Mouse (Mus musculus) spleen, embryonic (tissue): Measurements from ENCODE around the gene Abtb1.

Experiments used
- CTCF ChIA-PET: fragments of 350-600 bp; sonication (Branson Sonifier 250); formaldehyde crosslinking; loops from one replicate; lab custom pipeline; 2022; lab: Charles Lee

Abtb1 gene

DNA sequence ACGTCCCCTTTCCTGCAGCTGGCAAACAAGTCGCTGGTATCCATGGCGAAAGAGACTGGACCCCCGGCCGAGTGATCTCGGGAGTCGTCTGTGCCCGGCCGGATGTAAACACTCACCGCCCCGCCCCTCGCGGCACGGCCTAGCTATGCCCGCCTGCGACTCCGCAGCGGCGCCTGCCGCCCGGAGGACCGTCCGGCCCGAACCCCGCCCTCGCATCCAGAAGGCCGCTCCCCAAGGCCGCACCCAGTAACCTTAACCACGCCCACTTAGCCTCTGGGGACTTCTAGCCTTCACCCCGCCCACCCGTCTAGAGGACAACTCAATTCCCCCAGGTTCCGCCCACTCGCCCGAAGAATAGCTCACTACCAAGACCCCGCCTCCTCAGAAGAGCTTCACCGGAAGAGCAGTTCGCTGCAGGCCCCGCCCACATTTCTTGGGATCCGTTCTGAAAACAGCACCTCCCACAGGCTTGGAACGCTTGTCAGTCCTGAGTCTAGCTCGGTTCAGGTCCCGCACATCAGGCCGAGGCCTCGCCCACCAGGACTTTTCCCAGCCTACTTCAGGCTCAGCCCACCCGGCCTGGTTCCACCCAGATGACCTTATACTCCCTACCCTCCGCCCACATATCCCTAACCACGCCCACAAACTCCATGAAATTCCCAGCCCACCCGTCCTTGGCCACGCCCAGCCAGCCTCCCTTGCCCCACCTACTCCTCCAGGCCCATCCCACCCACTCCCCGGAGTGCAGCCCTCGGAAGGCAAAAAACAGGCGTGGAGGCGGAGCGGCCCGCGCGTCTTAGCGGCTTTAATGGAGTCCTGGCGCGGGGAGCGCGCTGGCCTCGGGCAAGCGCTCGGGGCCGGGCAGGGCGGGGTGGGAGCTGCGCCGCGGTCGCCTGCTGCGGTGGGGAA is at the start of gene Abtb1:
Gene Abtb1 (minus strand): TSS at position 204 of the 909 bp plus-strand sequence.
- CTCF ChIA-PET, result no interaction called here

DNA sequence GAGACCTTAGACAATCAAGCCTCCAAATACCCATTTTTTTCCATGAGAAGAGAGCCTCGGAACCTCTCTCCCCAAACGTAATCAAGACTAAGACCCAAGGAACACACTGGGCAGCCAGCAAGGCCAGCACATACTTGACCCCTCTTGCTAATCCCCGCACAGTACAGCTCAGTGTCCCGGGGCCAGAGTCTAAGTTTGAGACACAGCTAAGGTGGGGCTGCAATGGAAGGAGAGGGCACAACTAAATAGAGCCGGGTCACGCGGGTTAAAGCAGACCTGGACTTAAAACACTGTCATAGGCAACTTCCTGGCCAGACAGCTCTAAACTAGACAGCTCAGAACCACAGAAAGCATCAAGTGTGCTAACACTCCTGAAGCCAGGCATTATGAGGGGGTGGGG is 49.0 kb upstream of the Abtb1 start:
- CTCF ChIA-PET, result no interaction called here

DNA sequence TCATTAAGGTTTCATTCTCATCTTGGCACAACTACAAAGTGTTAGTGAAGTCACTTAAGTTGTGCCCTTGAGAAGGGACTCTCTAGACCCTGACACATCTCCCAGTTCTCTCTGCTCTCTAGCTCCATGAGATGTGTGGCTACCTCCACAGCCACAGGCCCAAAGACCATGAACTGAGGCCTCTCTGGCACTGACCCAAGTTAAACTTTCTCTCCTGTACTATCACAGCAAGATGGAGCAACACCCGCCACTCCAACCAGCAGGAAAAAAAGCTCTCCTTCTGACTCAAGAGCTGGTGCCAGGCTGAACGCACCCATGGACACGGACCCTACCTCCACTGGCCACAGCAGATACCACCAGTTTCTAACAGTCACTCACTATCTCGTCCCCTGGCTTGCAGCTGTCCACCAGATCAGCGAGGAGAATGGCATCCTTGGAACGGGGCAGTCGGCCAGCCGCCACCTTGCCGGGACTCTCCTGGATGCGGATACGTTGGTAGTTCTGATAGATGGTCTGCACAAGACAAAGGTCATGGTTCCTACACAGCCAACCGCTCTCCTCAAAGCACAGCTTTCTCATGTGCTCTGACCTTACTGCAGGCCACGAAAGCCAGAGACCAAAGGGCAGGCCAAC is 47.7 kb upstream of the Abtb1 start:
- CTCF ChIA-PET, result no interaction called here

DNA sequence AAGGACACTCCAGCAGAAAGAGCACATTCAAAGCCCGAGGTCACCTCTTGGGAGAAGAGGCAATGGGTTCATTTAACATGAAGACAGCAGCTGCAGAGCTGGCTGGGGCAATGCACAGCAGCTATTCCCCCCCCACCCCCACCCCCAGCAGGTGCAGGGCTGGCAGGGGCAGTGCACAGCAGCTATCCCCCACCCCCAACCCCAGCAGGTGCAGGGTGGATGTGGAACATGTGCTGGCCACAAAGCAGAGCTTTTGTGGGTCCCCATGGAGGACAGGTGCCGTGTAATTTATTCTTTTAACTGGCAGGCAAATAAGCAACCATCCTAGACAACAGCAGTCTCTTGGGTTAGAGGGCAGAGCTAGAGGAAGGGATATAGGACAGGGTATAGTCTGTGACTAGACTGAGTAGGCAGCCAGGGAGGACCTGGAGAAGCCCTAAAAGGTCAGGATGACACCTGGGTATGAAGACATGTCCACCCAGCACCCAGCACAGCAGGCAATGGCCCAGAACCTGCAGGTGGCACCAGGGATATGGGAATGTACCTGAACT is 44.7 kb upstream of the Abtb1 start:
- CTCF ChIA-PET, result no interaction called here

DNA sequence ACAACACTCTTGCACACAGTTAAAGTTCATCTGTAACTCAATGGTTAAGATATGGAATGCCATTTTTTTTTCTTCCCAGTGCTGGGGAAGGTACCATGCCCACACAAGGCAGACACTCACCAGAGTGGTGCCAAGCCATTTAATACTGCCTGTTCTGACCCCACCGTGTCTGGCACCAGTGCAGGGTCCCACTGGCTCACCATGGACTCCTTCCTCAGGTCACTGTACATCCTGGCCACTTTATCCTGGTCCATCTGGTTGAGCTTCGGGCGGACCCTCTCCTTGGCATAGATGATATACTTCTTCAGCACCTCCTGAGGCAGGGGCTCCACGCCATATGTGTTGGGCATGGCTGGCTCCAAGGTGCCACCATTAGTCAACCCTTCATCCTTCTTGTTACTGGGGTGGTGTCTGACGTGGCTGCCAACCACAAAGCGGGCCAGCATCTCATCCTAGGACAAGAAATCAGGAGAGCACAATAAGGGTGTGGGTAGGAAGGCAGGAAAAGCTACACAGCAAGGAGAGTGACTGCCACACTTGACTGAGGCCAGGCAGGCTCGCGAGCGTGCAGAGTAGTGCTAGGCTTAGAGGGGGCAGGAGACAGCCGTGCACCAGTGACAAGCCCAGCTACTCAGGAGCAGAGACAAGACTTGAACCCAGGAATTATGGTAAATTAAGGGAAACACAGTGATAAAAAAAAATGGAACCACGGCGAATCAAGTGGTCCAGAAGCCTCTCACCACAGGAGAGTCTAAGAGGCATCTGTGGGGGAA is 44.0 kb upstream of the Abtb1 start:
- CTCF ChIA-PET, result no interaction called here

DNA sequence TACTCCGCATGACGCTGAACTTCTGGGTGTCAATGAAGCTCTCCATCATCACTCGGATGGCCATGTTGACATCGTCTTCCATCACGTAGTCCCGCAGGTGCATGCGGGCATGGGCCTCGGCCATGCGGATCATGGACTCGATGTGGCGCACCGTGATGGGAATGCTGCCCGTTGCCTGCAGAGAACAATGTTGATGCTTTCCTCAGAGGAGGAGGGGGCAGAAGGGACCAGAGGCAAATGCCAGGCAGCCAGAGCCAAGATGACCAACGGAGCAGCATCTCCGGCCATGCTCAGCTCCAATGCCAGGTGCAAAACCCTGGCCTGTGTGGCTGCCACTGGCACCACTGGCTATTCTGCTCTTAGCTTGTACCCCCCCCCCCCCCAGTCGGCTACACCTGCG is 42.9 kb upstream of the Abtb1 start:
- CTCF ChIA-PET, result interaction anchor here (0.8 kb wide), 1 partner anchor 22 kb away, joined by 3 read pairs; no protein-coding TSS in a partner anchor

DNA sequence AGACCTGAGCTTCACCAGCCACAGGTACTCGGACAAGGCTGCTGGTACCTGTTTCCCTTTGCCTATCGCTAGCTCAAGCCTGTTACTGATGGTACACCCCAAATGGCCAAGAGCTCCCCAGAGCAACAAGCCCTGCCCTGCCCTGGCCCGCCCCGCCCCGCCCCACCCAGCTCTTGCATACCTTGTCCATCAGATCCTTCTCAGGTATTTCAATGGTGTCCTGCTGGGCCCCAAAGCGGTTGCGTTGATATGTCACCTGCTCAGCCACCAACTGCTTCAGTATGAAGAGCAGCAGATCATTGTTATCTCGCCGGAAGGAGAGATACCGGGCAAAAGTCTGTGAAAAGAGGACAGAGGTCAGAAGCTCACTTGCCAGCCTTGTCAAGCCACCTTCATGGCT is 42.4 kb upstream of the Abtb1 start:
- CTCF ChIA-PET, result interaction anchor here (0.8 kb wide), 1 partner anchor 22 kb away, joined by 3 read pairs; no protein-coding TSS in a partner anchor

DNA sequence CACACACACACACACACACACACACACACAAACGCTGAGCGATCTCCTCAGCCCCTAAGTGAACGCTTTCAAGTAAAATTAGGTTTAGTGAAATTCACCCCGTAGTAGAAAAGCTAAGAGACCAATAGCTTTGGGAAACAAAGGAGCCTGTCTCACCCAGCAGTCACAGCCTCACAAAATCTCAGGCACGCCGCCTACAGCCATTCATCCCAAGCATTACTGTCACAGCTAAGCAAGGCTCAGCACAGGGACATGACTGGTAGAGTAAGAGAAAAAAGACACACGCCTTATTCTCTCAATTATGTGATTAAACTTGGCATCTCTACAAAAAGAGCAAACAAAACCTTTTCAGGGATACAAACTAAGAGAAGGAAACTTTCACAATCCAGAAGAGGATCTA is 39.5 kb upstream of the Abtb1 start:
- CTCF ChIA-PET, result interaction anchor here (0.6 kb wide), 1 partner anchor 1517 kb away, joined by 4 read pairs; no protein-coding TSS in a partner anchor

DNA sequence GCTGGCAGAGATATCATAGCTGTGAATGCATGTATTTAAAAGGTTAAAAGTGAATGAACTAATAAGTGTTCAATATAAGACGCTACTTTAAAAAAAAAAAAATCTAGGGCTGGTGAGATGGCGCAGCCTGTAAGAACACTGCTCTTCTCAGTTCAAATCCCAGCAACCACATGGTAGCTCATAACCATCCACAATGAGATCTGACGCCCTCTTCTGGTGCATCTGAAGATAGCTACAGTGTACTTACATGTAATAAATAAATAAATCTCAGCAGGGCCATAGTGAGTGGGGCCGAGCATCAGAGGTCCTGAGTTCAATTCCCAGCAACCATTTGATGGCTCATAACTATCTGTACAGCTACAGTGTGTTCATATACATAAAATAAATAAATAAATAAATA is 37.7 kb upstream of the Abtb1 start:
- CTCF ChIA-PET, result no interaction called here

DNA sequence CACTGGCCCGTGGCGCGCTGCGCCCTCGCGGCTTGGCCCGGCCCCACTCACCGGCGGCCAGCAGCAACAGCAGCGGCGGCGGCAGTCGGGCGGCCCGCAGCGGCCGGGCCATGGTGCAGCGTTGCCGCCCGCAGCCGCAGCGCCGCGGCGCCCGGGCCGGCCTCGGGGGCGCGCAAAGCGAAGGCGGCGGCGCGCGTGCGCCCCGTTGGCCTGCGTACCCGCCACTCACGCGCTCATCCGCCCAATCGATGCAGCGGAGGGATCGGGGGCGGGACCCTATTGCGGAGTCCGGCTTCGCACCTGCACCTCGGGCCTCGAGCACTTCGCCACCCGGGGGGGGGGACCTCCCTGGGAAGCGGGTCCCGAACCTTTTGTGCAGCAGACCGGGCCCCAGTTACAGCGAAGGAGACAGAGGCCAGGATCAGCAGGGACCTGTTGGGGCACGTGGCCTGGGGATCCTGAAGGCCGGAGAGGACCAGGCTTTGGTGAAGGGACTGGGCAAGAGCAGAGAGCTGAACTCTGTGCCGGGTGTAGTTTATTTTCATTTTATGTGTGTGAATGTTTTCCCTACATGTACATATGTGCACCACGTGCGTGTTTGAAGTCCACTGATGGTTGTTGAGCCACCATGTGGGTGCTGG is 33.2 kb upstream of the Abtb1 start, which contains the start of gene Podxl2:
Gene Podxl2 (minus strand): TSS at position 177 of the 641 bp plus-strand sequence.
- CTCF ChIA-PET, result no interaction called here

DNA sequence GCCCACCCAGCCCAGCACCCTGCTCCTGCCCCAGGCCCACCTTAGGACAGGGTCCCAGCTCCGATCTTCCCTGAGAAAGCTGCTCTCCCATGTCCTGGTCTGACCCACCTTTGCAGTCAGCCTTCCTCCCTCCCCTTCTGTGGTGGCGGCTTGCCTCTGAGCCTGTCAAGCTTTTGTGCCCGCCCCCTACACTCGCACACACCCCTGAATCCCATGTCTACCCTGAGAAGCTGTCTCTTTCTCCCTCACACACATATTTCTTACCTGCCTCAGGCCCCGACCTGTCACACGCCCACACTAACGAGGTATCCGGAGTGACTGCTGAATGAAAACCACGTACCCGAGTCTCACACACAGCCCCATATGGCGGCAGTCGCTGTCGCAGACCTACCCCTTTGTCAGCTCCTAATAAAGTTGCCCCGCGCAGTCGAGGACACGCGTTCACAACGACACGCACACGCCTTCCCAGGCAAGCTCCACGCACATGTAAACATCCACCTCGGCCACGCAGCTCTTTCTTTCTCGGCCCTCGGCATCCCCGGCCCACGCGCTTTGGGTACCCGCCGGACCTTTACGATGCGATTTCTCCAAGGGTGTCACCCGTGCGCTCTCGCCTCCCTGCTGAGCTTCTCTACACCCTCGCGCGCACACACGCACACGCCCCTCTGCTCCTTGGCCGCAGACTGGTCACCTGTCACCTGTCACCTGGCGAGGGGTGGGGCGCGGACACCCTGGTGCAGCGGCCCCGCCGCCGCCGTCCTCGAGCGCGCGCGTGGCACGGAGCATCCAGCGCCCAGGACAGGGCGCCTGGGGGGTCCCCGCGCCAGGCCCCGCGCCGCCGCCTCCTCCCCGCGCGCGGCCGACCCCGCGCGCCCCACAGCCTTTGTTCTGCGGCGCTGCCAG is 32.4 kb upstream of the Abtb1 start:
- CTCF ChIA-PET, result no interaction called here

DNA sequence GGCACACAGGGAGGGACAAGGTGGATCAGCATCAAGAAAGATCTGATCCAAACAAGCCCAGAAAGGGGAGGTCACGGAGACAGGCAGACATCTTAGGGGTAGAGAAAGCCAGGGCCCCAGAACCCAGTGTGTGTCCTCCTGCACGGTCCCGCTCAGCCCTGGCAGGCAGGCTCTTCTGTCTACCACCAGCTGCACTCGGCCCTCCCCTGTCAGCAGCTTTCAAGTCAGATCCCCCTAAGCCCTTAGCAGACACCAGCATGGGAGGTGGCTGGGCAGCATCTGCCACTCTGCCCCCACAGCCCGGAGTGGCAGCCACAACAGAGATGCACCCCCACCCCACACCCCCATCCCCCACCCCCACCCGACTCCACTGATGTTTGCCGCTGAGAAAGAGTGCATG is 31.0 kb upstream of the Abtb1 start:
- CTCF ChIA-PET, result no interaction called here

DNA sequence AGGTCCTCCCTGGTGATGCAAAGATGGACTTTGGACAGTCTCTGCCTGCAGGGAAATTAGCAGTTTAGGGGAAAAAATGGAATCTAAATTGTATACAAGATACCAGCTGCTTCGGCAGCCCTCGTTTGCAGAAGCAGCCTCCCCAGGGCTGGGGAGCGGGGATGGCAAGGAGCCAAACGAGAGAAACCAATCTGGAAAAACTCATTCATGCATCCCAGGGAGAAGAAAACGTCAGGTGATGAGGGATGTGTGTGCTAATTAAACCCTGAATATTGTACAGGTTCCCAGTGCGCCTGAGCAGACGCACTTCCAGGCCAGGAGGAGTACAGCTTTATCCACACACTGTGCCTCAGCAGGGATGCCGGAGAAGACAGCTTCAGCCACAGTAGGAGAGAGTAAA is 29.8 kb upstream of the Abtb1 start:
- CTCF ChIA-PET, result no interaction called here

DNA sequence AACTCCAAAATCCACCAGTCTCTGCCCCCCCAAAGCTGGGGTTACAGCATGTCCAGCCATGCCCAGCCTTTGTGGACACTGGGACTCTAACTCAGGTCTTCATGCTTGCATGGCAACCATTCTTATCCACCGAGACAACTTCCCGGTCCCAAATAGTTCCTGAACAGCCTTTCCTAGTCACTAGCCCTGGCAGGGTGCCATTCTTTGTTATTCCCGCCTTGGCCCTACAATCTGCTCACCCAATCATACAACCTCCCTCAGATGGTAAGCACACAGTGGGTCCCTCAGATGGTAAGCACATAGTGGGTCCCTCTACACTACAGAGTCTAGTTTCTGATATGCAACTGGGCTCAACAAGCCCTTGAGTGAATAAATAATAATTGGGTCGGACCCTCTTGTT is 28.8 kb upstream of the Abtb1 start:
- CTCF ChIA-PET, result no interaction called here

DNA sequence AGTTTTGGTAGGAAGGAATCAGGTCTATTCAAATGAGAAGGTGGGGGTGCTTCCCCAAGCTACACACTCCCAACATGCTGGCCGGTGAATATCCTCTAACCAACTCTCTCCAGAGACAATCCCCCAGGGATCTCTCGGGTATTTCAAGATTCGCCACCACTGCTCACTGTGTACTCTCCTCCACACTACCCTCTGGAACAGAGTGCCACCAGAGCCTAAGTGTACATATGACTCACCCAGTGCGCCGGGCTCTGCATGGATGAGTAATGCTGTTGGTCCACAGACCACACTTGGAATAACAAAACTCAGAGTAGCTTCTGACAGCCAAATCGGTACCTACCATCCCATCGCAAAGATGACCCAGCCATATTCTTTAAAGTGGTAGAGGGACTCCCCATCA is 27.7 kb upstream of the Abtb1 start:
- CTCF ChIA-PET, result no interaction called here

DNA sequence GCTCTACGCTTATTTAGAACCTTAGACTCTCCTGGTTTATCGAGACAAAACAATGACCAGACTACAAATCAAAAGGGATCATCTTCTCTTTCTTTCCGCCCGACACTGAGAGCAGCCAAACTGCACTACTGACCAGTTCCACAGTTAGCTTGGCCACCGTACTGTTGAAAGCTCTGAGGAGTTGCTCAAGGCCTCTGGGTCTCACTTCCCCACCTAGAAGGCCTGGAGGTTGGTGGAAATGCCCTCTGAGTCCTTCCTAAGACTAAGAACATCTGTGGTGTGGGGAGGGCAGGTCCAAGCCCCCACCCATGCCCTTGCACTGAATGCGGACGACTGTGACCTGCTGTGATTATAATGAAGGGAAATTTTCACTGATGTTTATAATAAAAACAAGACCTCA is 23.9 kb upstream of the Abtb1 start:
- CTCF ChIA-PET, result no interaction called here

DNA sequence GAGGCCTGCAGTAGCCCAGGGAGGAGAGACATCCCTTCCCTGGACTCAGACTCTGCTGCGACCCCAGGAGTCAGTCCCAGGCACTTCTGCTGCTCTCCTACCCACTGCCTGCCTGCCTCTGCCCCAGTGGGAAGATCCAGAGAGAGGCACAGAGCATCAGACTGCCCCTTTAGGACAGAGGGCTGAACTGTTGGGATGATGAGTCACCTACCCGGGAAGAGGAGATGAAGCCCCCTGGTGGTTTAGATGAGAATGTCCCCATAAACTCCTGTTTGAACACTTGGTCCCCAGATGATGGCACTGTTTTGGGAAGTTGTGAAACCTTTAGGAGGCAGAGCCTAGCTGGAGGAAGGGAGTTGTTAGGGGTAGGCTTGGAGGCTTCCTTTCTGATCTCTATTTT is 19.1 kb upstream of the Abtb1 start:
- CTCF ChIA-PET, result no interaction called here

DNA sequence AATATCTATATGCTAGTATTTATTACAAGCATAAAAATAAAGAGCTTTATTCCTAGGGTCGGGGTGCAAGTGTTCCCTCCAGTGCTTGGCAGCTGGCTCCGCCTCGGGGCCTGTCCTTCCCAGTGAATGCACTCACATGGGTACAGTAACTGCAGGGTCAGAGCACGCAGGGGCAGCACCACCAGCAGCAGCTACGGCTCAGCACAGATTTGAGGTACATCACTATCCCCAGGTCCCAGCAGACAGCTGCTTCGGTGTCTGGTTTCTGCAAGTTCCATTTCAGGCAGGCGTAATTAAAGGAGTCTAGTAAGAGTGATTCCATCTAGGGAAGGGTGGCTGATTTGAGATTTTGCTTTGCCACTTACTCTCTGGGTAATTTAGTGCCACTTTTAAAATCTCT is 16.6 kb upstream of the Abtb1 start:
- CTCF ChIA-PET, result no interaction called here

DNA sequence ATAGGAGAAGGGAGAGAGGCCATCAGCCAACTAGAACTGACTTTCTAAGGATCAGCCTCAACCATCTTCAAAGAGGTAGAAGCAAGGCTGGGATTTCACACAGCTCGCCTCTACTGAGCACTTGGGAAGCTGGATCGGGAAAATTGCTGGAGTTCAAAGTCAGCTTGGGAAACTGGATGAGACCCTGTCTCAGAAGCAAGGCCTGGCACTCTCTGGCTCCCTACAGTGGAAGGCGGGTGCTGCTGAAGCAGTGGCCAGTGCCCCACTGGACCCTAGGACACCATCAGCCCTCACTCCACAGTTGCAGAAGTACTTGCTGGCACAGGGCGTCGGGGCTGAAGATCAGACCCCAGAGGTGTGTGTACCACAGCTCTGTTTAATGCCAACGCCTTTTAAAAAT is 16.0 kb upstream of the Abtb1 start:
- CTCF ChIA-PET, result no interaction called here

DNA sequence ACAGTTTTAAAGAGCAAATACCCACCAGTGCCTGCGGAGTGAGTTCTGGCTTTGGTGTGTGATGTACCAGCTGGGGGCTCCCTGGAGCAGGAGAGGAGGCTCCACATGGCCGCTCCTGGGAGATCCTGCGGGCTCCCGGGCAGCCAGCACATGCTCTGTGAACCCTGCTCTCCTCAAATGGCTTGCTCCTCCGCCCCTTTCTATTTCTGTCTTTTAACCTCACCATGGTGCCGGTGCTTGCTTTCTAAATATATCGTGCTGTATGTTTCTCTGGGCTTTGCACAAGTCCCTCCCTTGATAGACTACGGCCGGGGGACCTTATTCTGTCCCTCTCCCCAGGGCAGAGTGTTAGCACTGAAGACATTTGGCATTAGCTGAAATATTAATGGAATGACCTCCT is 15.5 kb upstream of the Abtb1 start:
- CTCF ChIA-PET, result no interaction called here
